ENCODE assay signal across 8 mouse cellular contexts in genomic region chr5:105649514-105650001, GRCm38 (mm10). TPM values are rescaled to one million over a fixed set of nuclear protein-coding genes. Genes with fewer than 3 reads are reported as not detected.
A peak's percentile ranks its signal among the peaks of the same experiment; 100 is the strongest.
DNase-seq lines count a peak whose midpoint lies in the region; ATAC-seq and TF ChIP-seq lines count a peak whose summit lies in the region.

No protein-coding gene starts in this region.

- H3K36me3 ChIP-seq in liver, postnatal 0 days (replicated peaks; ENCODE audit: insufficient read depth, low read length), result no peaks in the 10 kb centered on the region
- H3K36me3 ChIP-seq in stomach, embryonic 15.5 days, result no peaks in the 10 kb centered on the region
- no peaks in the 10 kb centered on the region for H3K36me3 ChIP-seq in forebrain, embryonic 15.5 days

- H3K9me3 ChIP-seq in liver, postnatal 0 days (ENCODE audit: low read length), result no peaks in the 10 kb centered on the region
- no peaks in the 10 kb centered on the region for H3K9me3 ChIP-seq in stomach, embryonic 15.5 days
- H3K9me3 ChIP-seq in forebrain, embryonic 15.5 days, result no peaks in the 10 kb centered on the region

- H3K27me3 ChIP-seq in liver, postnatal 0 days (ENCODE audit: insufficient read depth, low read length), result no peaks in the 10 kb centered on the region
- no peaks in the 10 kb centered on the region for H3K27me3 ChIP-seq in stomach, embryonic 15.5 days (replicated peaks)
- no peaks in the 10 kb centered on the region for H3K27me3 ChIP-seq in forebrain, embryonic 15.5 days

- H3K4me2 ChIP-seq in liver, postnatal 0 days (ENCODE audit: low read depth, low read length), result no peak overlapping the region
- H3K4me2 ChIP-seq in stomach, embryonic 15.5 days, result no peak overlapping the region
- no peak overlapping the region for H3K4me2 ChIP-seq in forebrain, embryonic 15.5 days (replicated peaks)

- no peak for TF ChIP-seq CTCF in liver, postnatal 0 days (IDR thresholded peaks at IDR 0.05; ENCODE audit: low read depth)

- TF ChIP-seq EP300 in liver, postnatal 0 days (IDR thresholded peaks at IDR 0.05; ENCODE audit: low read depth), result no peak

- H3K4me1 ChIP-seq in liver, postnatal 0 days (ENCODE audit: insufficient read depth), result peaks cover 20% of the 10 kb centered on the region
- peaks cover 3% of the 10 kb centered on the region; the same call in 1 of the 2 replicates for H3K4me1 ChIP-seq in stomach, embryonic 15.5 days
- peaks cover 6% of the 10 kb centered on the region; the same call in 1 of the 2 replicates for H3K4me1 ChIP-seq in forebrain, embryonic 15.5 days

- intact Hi-C loops in heart, postnatal 14 days (cut with DNase I), result loop anchor here (5.0 kb wide), 1 partner anchor 62 kb away; no protein-coding TSS in a partner anchor

- H3K27ac ChIP-seq in liver, postnatal 0 days (ENCODE audit: low read depth), result peak overlapping the region; percentile 85
- peak overlapping the region; percentile 48 for H3K27ac ChIP-seq in stomach, embryonic 15.5 days
- no peak overlapping the region for H3K27ac ChIP-seq in forebrain, embryonic 15.5 days (replicated peaks)

- WGBS in liver, postnatal 0 days (ENCODE audit: insufficient replicate concordance), result 48% methylated on average over 10 of the region's 10 CpGs
- WGBS in stomach, embryonic 15.5 days, result 79% methylated on average over 10 of the region's 10 CpGs
- 93% methylated on average over 10 of the region's 10 CpGs for WGBS in forebrain, embryonic 15.5 days

- ATAC-seq in liver, postnatal 0 days, result peak; percentile 71
- ATAC-seq in stomach, embryonic 15.5 days (ENCODE audit: insufficient read depth, low FRiP score, low read depth), result peak; percentile 19; the same call in 1 of the 2 replicates
- ATAC-seq in forebrain, embryonic 15.5 days (replicated peaks), result no peak

- peak; percentile 29 for DNase-seq in A20 (ENCODE audit: low read depth, low spot score)
- DNase-seq in T-cell, adult 2 months (ENCODE audit: low spot score), result peak; percentile 91
- DNase-seq in heart, postnatal 14 days, result peak; percentile 53 to 61
- DNase-seq in liver, postnatal 0 days, result peak; percentile 56
- DNase-seq in urinary bladder, adult 18-20 months (ENCODE audit: low spot score in 2 of 2), result no peak
- DNase-seq in layer of hippocampus, postnatal 36 days, result no peak

- H3K4me3 ChIP-seq in liver, postnatal 0 days (ENCODE audit: low read depth, low read length), result no peak overlapping the region
- no peak overlapping the region for H3K4me3 ChIP-seq in stomach, embryonic 15.5 days (replicated peaks)
- H3K4me3 ChIP-seq in forebrain, embryonic 15.5 days, result no peak overlapping the region

- no peak overlapping the region for H3K9ac ChIP-seq in liver, postnatal 0 days (replicated peaks)
- no peak overlapping the region for H3K9ac ChIP-seq in stomach, embryonic 15.5 days
- H3K9ac ChIP-seq in forebrain, embryonic 15.5 days (replicated peaks), result no peak overlapping the region

RNA-seq across cellular contexts. Expression of gene Lrrc8d, which starts 50.2 kb away (rescaled TPM):
- total RNA-seq in heart, postnatal 14 days (2021), result 10 to 100 TPM; 11.6 to 14.9 TPM
- 11.6 TPM in 2 replicates for polyA plus RNA-seq in liver, postnatal 0 days (2015; fragmentation: Nextera tagmentation; extraction: Ambion mirVana)
- 14.1 and 17.9 TPM in 2 replicates for polyA plus RNA-seq in stomach, embryonic 15.5 days (2015; fragmentation: Nextera tagmentation; extraction: Ambion mirVana)
- polyA plus RNA-seq in forebrain, embryonic 15.5 days (2015; fragmentation: Nextera tagmentation; extraction: Ambion mirVana), result 33.9 and 38.2 TPM in 2 replicates
- 10 to 100 TPM; 47.7 to 48.8 TPM for total RNA-seq in layer of hippocampus, postnatal 36 days (2021)

Comparison
In these comparisons a context has a peak if more than half of its experiments do, and no peak if none do; other contexts are left out.
1. DNase-seq: peak in A20 (single experiment), T-cell, adult 2 months (single experiment), heart, postnatal 14 days (2 of 2) and liver, postnatal 0 days (single experiment); none in urinary bladder, adult 18-20 months (0 of 2) and layer of hippocampus, postnatal 36 days (0 of 2).